Mouse (Mus musculus): ENCODE measurements around the gene Lbhd1. TPM values are rescaled to one million over a fixed set of nuclear protein-coding genes. Genes with fewer than 3 reads are reported as not detected.
A peak's percentile ranks its signal among the peaks of the same experiment; 100 is the strongest.

Lbhd1 gene
- total RNA-seq, 2 experiments from 2014 or later = 3.4 to 7.9 TPM

GRCm38 (mm10) chr19:8936736-8937135 is 53.2 kb downstream of the Lbhd1 start:
- no peak for DNase-seq (ENCODE audit: extremely low spot score in 1 of 2, low spot score in 2 of 2)
- intact Hi-C loops (cut with DNase I) = no loop called here

- DNase-seq (ENCODE audit: extremely low spot score in 1 of 2, low spot score in 2 of 2) = no peak
- intact Hi-C loops (cut with DNase I) = no loop called here
Observed at GRCm38 (mm10) chr19:8940526-8941133, 57.1 kb downstream of the Lbhd1 start.

- DNase-seq (ENCODE audit: extremely low spot score in 1 of 2, low spot score in 2 of 2) = no peak
- intact Hi-C loops (cut with DNase I) = no loop called here
Observed at GRCm38 (mm10) chr19:8941136-8941514, 57.6 kb downstream of the Lbhd1 start.

GRCm38 (mm10) chr19:8941515-8942217 is 58.1 kb downstream of the Lbhd1 start, which contains the start of gene Mta2:
Gene Mta2 (plus strand): TSS chr19:8941875.
- peak; percentile 93 to 98 for DNase-seq (ENCODE audit: extremely low spot score in 1 of 2, low spot score in 2 of 2)
- intact Hi-C loops (cut with DNase I) = no loop called here

Small RNA genes lying within 50 kb of the gene (microRNA-seq; reads per million reads assigned to microRNA genes)
- gene Mir5136 = not detected

Other genes with a start within 250 kb of the Lbhd1 start
- 100 to 1,000 TPM; 119 to 128 TPM for gene Chrm1, start 219.9 kb upstream of the Lbhd1 start, total RNA-seq (2021)
- 100 to 1,000 TPM; 195 to 198 TPM for gene Slc3a2, start 160.4 kb upstream of the Lbhd1 start, total RNA-seq (2021)
- gene Wdr74, start 147.9 kb upstream of the Lbhd1 start, total RNA-seq (2021) = 10 to 100 TPM; 47.3 to 47.4 TPM
- gene 1700092M07Rik, start 143.0 kb upstream of the Lbhd1 start, total RNA-seq (2021) = 1 to 10 TPM; 1.3 to 2.2 TPM
- 10 to 100 TPM; 68.1 to 69.0 TPM for gene Stx5a, start 142.3 kb upstream of the Lbhd1 start, total RNA-seq (2021)
- 10 to 100 TPM; 72.7 to 76.2 TPM for gene Nxf1, start 126.7 kb upstream of the Lbhd1 start, total RNA-seq (2021)
- 10 to 100 TPM; 87.9 to 93.9 TPM for gene Tmem223, start 112.7 kb upstream of the Lbhd1 start, total RNA-seq (2021)
- gene Tmem179b, start 109.3 kb upstream of the Lbhd1 start, total RNA-seq (2021) = 1 to 10 TPM; 7.2 to 8.9 TPM
- 10 to 100 TPM; 16.4 to 17.8 TPM for gene Taf6l, start 97.3 kb upstream of the Lbhd1 start, total RNA-seq (2021)
- gene Polr2g, start 85.2 kb upstream of the Lbhd1 start, total RNA-seq (2021) = 100 to 1,000 TPM; 109 to 110 TPM
- gene Zbtb3, start 81.2 kb upstream of the Lbhd1 start, total RNA-seq (2021) = 1 to 10 TPM; 4.5 to 5.5 TPM
- gene Ttc9c, start 64.4 kb upstream of the Lbhd1 start, total RNA-seq (2021) = 10 to 100 TPM; 27.7 to 29.0 TPM
- 10 to 100 TPM; 98.6 to 98.9 TPM for gene Hnrnpul2, start 63.7 kb upstream of the Lbhd1 start, total RNA-seq (2021)
- 1 to 10 TPM in 1 of 2 experiments, not detected in 1; 1.9 TPM for gene AC129217.1, start 54.0 kb upstream of the Lbhd1 start, total RNA-seq (2021)
- gene Bscl2, start 46.3 kb upstream of the Lbhd1 start, total RNA-seq (2021) = 10 to 100 TPM; 96.1 to 97.0 TPM
- 100 to 1,000 TPM; 319 to 328 TPM for gene Gng3, start 44.5 kb upstream of the Lbhd1 start, total RNA-seq (2021)
- 1 to 10 TPM in 1 of 2 experiments, under 1 TPM in 1; 0.43 to 1.0 TPM for gene Lrrn4cl, start 33.0 kb upstream of the Lbhd1 start, total RNA-seq (2021)
- gene Ubxn1, start 12.2 kb upstream of the Lbhd1 start, total RNA-seq (2021) = 100 to 1,000 TPM; 101 TPM
- 10 to 100 TPM; 26.1 to 33.3 TPM for gene Uqcc3, start 2.8 kb upstream of the Lbhd1 start, total RNA-seq (2021)
- not detected for gene Gm49403, start 198 bp downstream of the Lbhd1 start, total RNA-seq (2021)
- gene 1810009A15Rik, start 5.1 kb downstream of the Lbhd1 start, total RNA-seq (2021) = 10 to 100 TPM; 19.5 to 23.4 TPM
- gene Gm49416, start 5.2 kb downstream of the Lbhd1 start, total RNA-seq (2021) = 1 to 10 TPM in 1 of 2 experiments, not detected in 1; 1.7 TPM
- 10 to 100 TPM; 22.0 to 23.1 TPM for gene Ints5, start 9.3 kb downstream of the Lbhd1 start, total RNA-seq (2021)
- 10 to 100 TPM; 94.4 to 96.8 TPM for gene Ganab, start 14.3 kb downstream of the Lbhd1 start, total RNA-seq (2021)
- gene B3gat3, start 36.6 kb downstream of the Lbhd1 start, total RNA-seq (2021) = 100 to 1,000 TPM; 141 to 144 TPM
- 1 to 10 TPM; 2.1 to 2.4 TPM for gene Rom1, start 45.6 kb downstream of the Lbhd1 start, total RNA-seq (2021)
- 1 to 10 TPM; 7.5 to 8.5 TPM for gene Eml3, start 45.8 kb downstream of the Lbhd1 start, total RNA-seq (2021)
- gene Mta2, start 58.1 kb downstream of the Lbhd1 start, total RNA-seq (2021) = 10 to 100 TPM; 50.2 to 52.4 TPM
- gene Tut1, start 70.1 kb downstream of the Lbhd1 start, total RNA-seq (2021) = 10 to 100 TPM; 14.6 to 16.0 TPM
- 100 to 1,000 TPM; 228 to 251 TPM for gene Eef1g, start 83.3 kb downstream of the Lbhd1 start, total RNA-seq (2021)
- gene Ahnak, start 105.6 kb downstream of the Lbhd1 start, total RNA-seq (2021) = 10 to 100 TPM; 14.5 to 17.8 TPM
- not detected for gene Scgb1a1, start 204.2 kb downstream of the Lbhd1 start, total RNA-seq (2021)